Mouse (Mus musculus) E14TG2a.4 (cell line): ENCODE measurements around the gene Ankrd23.

Experiments used
- CTCF ChIP-seq: conservative IDR thresholded peaks from 2 replicates; pipeline ENCODE4 v1.5.1; 2014; ENCODE audit warnings: low read length
- NANOG ChIP-seq: IDR thresholded peaks from 2 replicates; pipeline ENCODE4 v1.6.1; 2014; ENCODE audit warnings: borderline replicate concordance, low read length, mixed read lengths
- POU5F1 ChIP-seq: IDR thresholded peaks from 2 replicates; pipeline ENCODE4 v1.6.1; 2014; ENCODE audit warnings: low read length, borderline replicate concordance

GRCm38 (mm10) chr1:36533546-36533945 is 3.1 kb downstream of the Ankrd23 start:
- TF ChIP-seq CTCF (no peak), NANOG (no peak), POU5F1 (no peak)
